Mouse (Mus musculus) heart, embryonic 12.5 days (tissue): ENCODE measurements around the gene Ergic2. TPM values are rescaled to one million over a fixed set of nuclear protein-coding genes. Genes with fewer than 3 reads are reported as not detected.
"Not testable (repeated sequence)": the region's sequence is repeated elsewhere in the genome, so short reads cannot be mapped to it uniquely, and the experiment has no call there.

ENCODE experiments used
- ATAC-seq: fragments of 200-750 bp; cut with Nextera tagmentation; 2 replicates; pipeline ENCODE4 v1.8.0; 2017; ENCODE audit warnings: moderate TSS enrichment, moderate library complexity; ENCODE audit not compliant: insufficient number of reproducible peaks, low FRiP score
- H3K27ac ChIP-seq: fragments of 300-500 bp; sonication (generic); 2 replicates; pipeline ENCODE4 v1.5.1; 2016; ENCODE audit warnings: mild to moderate bottlenecking, moderate library complexity; ENCODE audit not compliant: poor library complexity, severe bottlenecking
- H3K27me3 ChIP-seq: fragments of 300-500 bp; sonication (generic); replicated peaks from 2 replicates; pipeline ENCODE4 v1.6.1; 2016; ENCODE audit warnings: mild to moderate bottlenecking, moderate library complexity
- H3K36me3 ChIP-seq: fragments of 300-500 bp; sonication (generic); 2 replicates; pipeline ENCODE4 v1.6.1; 2016; ENCODE audit warnings: mild to moderate bottlenecking, moderate library complexity
- H3K4me1 ChIP-seq: fragments of 300-500 bp; sonication (generic); replicated peaks from 2 replicates; pipeline ENCODE4 v1.6.1; 2016; ENCODE audit warnings: mild to moderate bottlenecking
- H3K4me2 ChIP-seq: fragments of 300-500 bp; sonication (generic); 2 replicates; pipeline ENCODE4 v1.6.1; 2016; ENCODE audit warnings: mild to moderate bottlenecking, moderate library complexity
- H3K4me3 ChIP-seq: fragments of 300-500 bp; sonication (generic); 2 replicates; pipeline ENCODE4 v1.5.1; 2016; ENCODE audit warnings: mild to moderate bottlenecking
- H3K9ac ChIP-seq: fragments of 300-500 bp; sonication (generic); 2 replicates; pipeline ENCODE4 v1.6.1; 2016; ENCODE audit warnings: mild to moderate bottlenecking, moderate library complexity
- H3K9me3 ChIP-seq: fragments of 300-500 bp; sonication (generic); replicated peaks from 2 replicates; pipeline ENCODE4 v1.6.1; 2016; ENCODE audit warnings: mild to moderate bottlenecking, moderate library complexity
- WGBS: fragments of 180-500 bp; shearing (Covaris S2); methylation state at CpG from one replicate; pipeline ENCODE4 v1.1.7; 2016; 5-methylcytosine and 5-hydroxymethylcytosine counted together
- polyA plus RNA-seq: library from polyadenylated mRNA; unstranded; fragments of >200 nt; fragmentation: Nextera tagmentation; extraction: Ambion mirVana; gene quantifications from 2 replicates; pipeline ENCODE4 v1.2.1, GENCODE M21; 2016

Ergic2 gene
- polyA plus RNA-seq, 1 experiment from 2014 or later: 181 TPM

GRCm38 (mm10) chr6:148207522-148207921 lies 4.7 kb downstream of the Ergic2 start:
- no peak overlapping the region for H3K4me3 ChIP-seq
- peaks cover 25% of the 10 kb centered on the region for H3K36me3 ChIP-seq
- 30% methylated on average over 1 of the region's 1 CpGs for WGBS
- H3K9ac ChIP-seq: no peak overlapping the region
- H3K27me3 ChIP-seq: no peaks in the 10 kb centered on the region
- H3K4me1 ChIP-seq: peaks cover 8% of the 10 kb centered on the region
- ATAC-seq: no peak
- no peak overlapping the region for H3K4me2 ChIP-seq
- no peak overlapping the region for H3K27ac ChIP-seq
- no peaks in the 10 kb centered on the region for H3K9me3 ChIP-seq

GRCm38 (mm10) chr6:148205134-148205533 lies 7.0 kb downstream of the Ergic2 start:
- Histone ChIP-seq H3K9ac (no peak overlapping the region), H3K4me3 (no peak overlapping the region), H3K9me3 (no peaks in the 10 kb centered on the region), H3K36me3 (peaks cover 40% of the 10 kb centered on the region), H3K27ac (no peak overlapping the region), H3K4me2 (no peak overlapping the region), H3K27me3 (no peaks in the 10 kb centered on the region), H3K4me1 (peaks cover 8% of the 10 kb centered on the region; the same call in 1 of the 2 replicates)
- WGBS: 77% methylated on average over 1 of the region's 1 CpGs
- no peak for ATAC-seq

GRCm38 (mm10) chr6:148199729-148200128 lies 12.4 kb downstream of the Ergic2 start:
- Histone ChIP-seq H3K9me3 (no peaks in the 10 kb centered on the region), H3K4me3 (no peak overlapping the region), H3K4me2 (no peak overlapping the region), H3K36me3 (peaks cover 59% of the 10 kb centered on the region), H3K27me3 (no peaks in the 10 kb centered on the region), H3K9ac (no peak overlapping the region), H3K27ac (no peak overlapping the region), H3K4me1 (no peaks in the 10 kb centered on the region)
- 87% methylated on average over 3 of the region's 3 CpGs for WGBS
- no peak for ATAC-seq

GRCm38 (mm10) chr6:148199177-148199576 lies 13.0 kb downstream of the Ergic2 start:
- H3K36me3 ChIP-seq: peaks cover 63% of the 10 kb centered on the region
- no peak overlapping the region for H3K4me2 ChIP-seq
- no peak overlapping the region for H3K27ac ChIP-seq
- no peak overlapping the region for H3K9ac ChIP-seq
- no peaks in the 10 kb centered on the region for H3K27me3 ChIP-seq
- no peaks in the 10 kb centered on the region for H3K9me3 ChIP-seq
- 82% methylated on average over 2 of the region's 2 CpGs for WGBS
- no peak for ATAC-seq
- H3K4me1 ChIP-seq: no peaks in the 10 kb centered on the region
- H3K4me3 ChIP-seq: no peak overlapping the region

GRCm38 (mm10) chr6:148193972-148194701 lies 18.0 kb downstream of the Ergic2 start:
- Histone ChIP-seq H3K4me2 (no peak overlapping the region), H3K27me3 (no peaks in the 10 kb centered on the region), H3K9ac (no peak overlapping the region), H3K4me1 (no peaks in the 10 kb centered on the region), H3K36me3 (peaks cover 62% of the 10 kb centered on the region), H3K27ac (no peak overlapping the region), H3K4me3 (no peak overlapping the region), H3K9me3 (no peaks in the 10 kb centered on the region)
- 78% methylated on average over 6 of the region's 6 CpGs for WGBS
- ATAC-seq: no peak

- no peak overlapping the region for H3K4me3 ChIP-seq
- WGBS: 93% methylated on average over 1 of the region's 1 CpGs
- H3K9me3 ChIP-seq: no peaks in the 10 kb centered on the region
- no peak overlapping the region for H3K9ac ChIP-seq
- no peaks in the 10 kb centered on the region for H3K27me3 ChIP-seq
- no peak overlapping the region for H3K4me2 ChIP-seq
- H3K27ac ChIP-seq: no peak overlapping the region
- H3K36me3 ChIP-seq: peaks cover 78% of the 10 kb centered on the region
- no peak for ATAC-seq
- H3K4me1 ChIP-seq: no peaks in the 10 kb centered on the region
Measured at GRCm38 (mm10) chr6:148185694-148186093, 26.5 kb downstream of the Ergic2 start.

GRCm38 (mm10) chr6:148172904-148173303 lies 39.3 kb downstream of the Ergic2 start:
- 45% methylated on average over 3 of the region's 3 CpGs for WGBS

GRCm38 (mm10) chr6:148152305-148152704 lies 59.9 kb downstream of the Ergic2 start:
- ATAC-seq, H3K36me3 ChIP-seq, H3K9me3 ChIP-seq, H3K9ac ChIP-seq, H3K4me1 ChIP-seq, H3K27me3 ChIP-seq, H3K27ac ChIP-seq, H3K4me3 ChIP-seq, H3K4me2 ChIP-seq: not testable (repeated sequence)
- 53% methylated on average over 4 of the region's 4 CpGs for WGBS

More at GRCm38 (mm10) chr6:148172904-148173303, 39.3 kb downstream of the Ergic2 start:
- Histone ChIP-seq H3K4me3 (no peak overlapping the region), H3K9ac (no peak overlapping the region), H3K27ac (0 out of 2 replicates have a peak overlapping the region, but pooled peaks have one; percentile 7), H3K4me2 (no peak overlapping the region), H3K36me3 (no peaks in the 10 kb centered on the region), H3K27me3 (no peaks in the 10 kb centered on the region), H3K4me1 (peaks cover 10% of the 10 kb centered on the region), H3K9me3 (peaks cover 4% of the 10 kb centered on the region)
- ATAC-seq: no peak; the same call in 1 of the 2 replicates

GRCm38 (mm10) chr6:148142421-148142820 lies 69.8 kb downstream of the Ergic2 start:
- WGBS: 72% methylated on average over 1 of the region's 1 CpGs

GRCm38 (mm10) chr6:148141874-148142273 lies 70.3 kb downstream of the Ergic2 start:
- H3K27ac ChIP-seq: no peak overlapping the region
- 70% methylated on average over 5 of the region's 5 CpGs for WGBS
- H3K4me3 ChIP-seq: no peak overlapping the region
- H3K4me1 ChIP-seq: no peaks in the 10 kb centered on the region
- H3K27me3 ChIP-seq: 0 out of 2 replicates have a peak, but pooled peaks cover 3% of the 10 kb centered on the region
- ATAC-seq: no peak
- no peaks in the 10 kb centered on the region for H3K36me3 ChIP-seq
- no peak overlapping the region for H3K4me2 ChIP-seq
- H3K9ac ChIP-seq: no peak overlapping the region
- 0 out of 2 replicates have a peak, but pooled peaks cover 3% of the 10 kb centered on the region for H3K9me3 ChIP-seq

More at GRCm38 (mm10) chr6:148142421-148142820, 69.8 kb downstream of the Ergic2 start:
- Histone ChIP-seq H3K9me3 (0 out of 2 replicates have a peak, but pooled peaks cover 3% of the 10 kb centered on the region), H3K4me2 (no peak overlapping the region), H3K27ac (no peak overlapping the region), H3K36me3 (no peaks in the 10 kb centered on the region), H3K4me1 (no peaks in the 10 kb centered on the region), H3K4me3 (no peak overlapping the region), H3K27me3 (0 out of 2 replicates have a peak, but pooled peaks cover 3% of the 10 kb centered on the region), H3K9ac (no peak overlapping the region)
- no peak for ATAC-seq

- H3K27me3 ChIP-seq: 0 out of 2 replicates have a peak, but pooled peaks cover 3% of the 10 kb centered on the region
- ATAC-seq: no peak
- 80% methylated on average over 6 of the region's 6 CpGs for WGBS
- 0 out of 2 replicates have a peak, but pooled peaks cover 3% of the 10 kb centered on the region for H3K9me3 ChIP-seq
- no peak overlapping the region for H3K4me2 ChIP-seq
- H3K9ac ChIP-seq: no peak overlapping the region
- H3K27ac ChIP-seq: no peak overlapping the region
- no peak overlapping the region for H3K4me3 ChIP-seq
- no peaks in the 10 kb centered on the region for H3K36me3 ChIP-seq
- H3K4me1 ChIP-seq: no peaks in the 10 kb centered on the region
Measured at GRCm38 (mm10) chr6:148139288-148139995, 72.7 kb downstream of the Ergic2 start.
